Mouse (Mus musculus): ENCODE data around the gene Col4a4. TPM values are rescaled to one million over a fixed set of nuclear protein-coding genes. Genes with fewer than 3 reads are reported as not detected.

Gene Col4a4
- total RNA-seq, 2 experiments from 2014 or later = 0.42 to 0.96 TPM

- peak; percentile 53 to 82 for DNase-seq (ENCODE audit: extremely low spot score in 1 of 2, low spot score in 1 of 2)
These were observed 153.6 kb downstream of the Col4a4 start for GRCm38 (mm10) chr1:82432919-82433648.

GRCm38 (mm10) chr1:82429061-82429460, 157.6 kb downstream of the Col4a4 start:
- DNase-seq (ENCODE audit: extremely low spot score in 1 of 2, low spot score in 1 of 2) = no peak

- DNase-seq (ENCODE audit: extremely low spot score in 1 of 2, low spot score in 1 of 2) = no peak
These were observed 158.9 kb downstream of the Col4a4 start for GRCm38 (mm10) chr1:82427729-82428128.

DNA sequence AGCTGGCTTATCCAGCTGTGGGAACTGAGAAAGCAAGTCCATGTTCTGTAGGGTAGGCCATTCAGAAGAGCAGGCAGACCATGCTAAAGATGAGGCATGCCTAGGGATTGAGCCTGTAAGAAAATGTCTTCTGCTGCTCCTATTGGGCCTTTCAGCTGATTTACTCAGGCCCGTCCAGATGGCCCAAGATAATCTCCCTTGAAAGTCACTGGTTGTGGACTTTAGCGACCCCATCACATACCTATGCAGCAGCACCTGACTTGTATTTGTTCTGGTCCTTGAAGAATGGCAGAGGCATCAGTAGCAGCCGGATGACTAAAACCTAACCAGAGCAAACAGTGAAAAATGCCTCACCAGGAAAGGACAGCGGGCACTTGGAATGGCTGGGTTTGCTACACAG, 171.0 kb downstream of the Col4a4 start:
- DNase-seq (ENCODE audit: extremely low spot score in 1 of 2, low spot score in 1 of 2) = no peak

- no peak for DNase-seq (ENCODE audit: extremely low spot score in 1 of 2, low spot score in 1 of 2)
These were observed 172.1 kb downstream of the Col4a4 start for GRCm38 (mm10) chr1:82414434-82415045.

DNA sequence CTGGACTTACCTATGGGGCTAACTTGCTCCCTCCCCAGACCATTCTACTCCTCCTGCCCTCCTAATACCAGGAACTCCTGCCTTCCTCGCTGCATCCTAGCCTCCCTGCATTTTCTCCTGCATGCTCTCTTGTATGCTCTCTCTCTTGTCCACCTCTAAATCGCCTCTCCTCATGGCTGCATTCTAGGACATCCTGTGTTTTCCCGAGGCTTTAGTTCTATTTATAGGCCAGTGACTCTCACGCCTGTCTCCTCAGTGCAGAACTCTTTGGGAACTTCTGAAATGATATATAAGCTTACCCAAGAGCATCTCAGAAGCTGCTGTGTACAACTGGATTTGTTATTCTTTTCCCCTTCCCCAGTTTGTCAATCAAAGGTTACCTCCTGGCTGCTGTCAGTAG, 174.6 kb downstream of the Col4a4 start:
- no peak for DNase-seq (ENCODE audit: extremely low spot score in 1 of 2, low spot score in 1 of 2)

GRCm38 (mm10) chr1:82411521-82411920, 175.1 kb downstream of the Col4a4 start:
- DNase-seq (ENCODE audit: extremely low spot score in 1 of 2, low spot score in 1 of 2) = no peak

DNA sequence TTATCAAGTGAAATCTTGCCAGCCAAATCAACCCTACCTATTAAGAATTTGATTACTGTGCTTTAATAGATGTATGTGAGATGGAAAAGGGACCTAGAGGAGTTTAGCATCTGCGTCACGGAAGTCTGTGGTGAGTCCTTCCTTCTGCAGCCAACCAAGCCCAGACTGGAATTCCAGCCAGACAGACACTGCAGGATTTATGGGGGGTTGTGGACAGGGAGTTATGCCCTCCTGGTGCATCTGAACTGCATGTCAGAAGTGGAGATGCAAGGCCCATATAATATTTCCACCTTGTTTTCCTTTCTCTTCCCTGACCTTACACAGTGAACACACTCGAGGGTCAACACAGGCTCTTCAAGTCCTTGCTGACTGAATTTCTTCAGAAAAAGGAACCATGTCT, 176.1 kb downstream of the Col4a4 start:
- DNase-seq (ENCODE audit: extremely low spot score in 1 of 2, low spot score in 1 of 2) = no peak

DNA sequence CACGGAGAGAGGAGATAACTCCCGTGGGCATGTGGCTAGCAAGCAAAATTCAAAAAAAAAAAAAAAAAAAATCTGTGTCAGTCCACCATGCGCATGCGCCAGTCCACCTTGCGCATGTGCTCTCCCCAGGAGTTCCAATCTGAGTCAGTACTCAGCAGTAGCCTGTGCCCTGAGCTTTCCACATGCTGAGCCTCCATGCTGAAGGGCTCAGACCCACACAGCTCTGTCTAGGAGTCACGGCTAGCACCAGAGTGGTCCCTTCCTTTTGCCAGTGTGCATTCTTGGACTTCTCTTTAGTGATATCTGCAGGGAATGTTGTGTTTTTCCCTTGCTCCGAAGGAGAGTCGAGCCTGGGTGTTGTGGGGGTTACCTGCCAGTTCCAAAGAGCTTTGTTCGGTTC, 177.4 kb downstream of the Col4a4 start:
- DNase-seq (ENCODE audit: extremely low spot score in 1 of 2, low spot score in 1 of 2) = no peak

- no peak for DNase-seq (ENCODE audit: extremely low spot score in 1 of 2, low spot score in 1 of 2)
These were observed 178.9 kb downstream of the Col4a4 start for GRCm38 (mm10) chr1:82407786-82408185.

Other genes starting within 250 kb of the Col4a4 start
- under 1 TPM; 0.34 to 0.59 TPM for gene Col4a3, start 72 bp upstream of the Col4a4 start, total RNA-seq (2021)
- gene Mff, start 138.0 kb upstream of the Col4a4 start, total RNA-seq (2021) = 100 to 1,000 TPM; 233 to 257 TPM
- not detected for gene Tm4sf20, start 181.6 kb upstream of the Col4a4 start, total RNA-seq (2021)
- not detected for gene Gm47791, start 184.4 kb upstream of the Col4a4 start, total RNA-seq (2021)